Mouse (Mus musculus) lung, postnatal 25 days (tissue): ENCODE data around the gene 4933428G20Rik.

Experiments
- DNase-seq: peaks from one replicate; pipeline ENCODE4 v3.0.0; 2022; ENCODE audit warnings: low spot score

The 4933428G20Rik gene

DNA sequence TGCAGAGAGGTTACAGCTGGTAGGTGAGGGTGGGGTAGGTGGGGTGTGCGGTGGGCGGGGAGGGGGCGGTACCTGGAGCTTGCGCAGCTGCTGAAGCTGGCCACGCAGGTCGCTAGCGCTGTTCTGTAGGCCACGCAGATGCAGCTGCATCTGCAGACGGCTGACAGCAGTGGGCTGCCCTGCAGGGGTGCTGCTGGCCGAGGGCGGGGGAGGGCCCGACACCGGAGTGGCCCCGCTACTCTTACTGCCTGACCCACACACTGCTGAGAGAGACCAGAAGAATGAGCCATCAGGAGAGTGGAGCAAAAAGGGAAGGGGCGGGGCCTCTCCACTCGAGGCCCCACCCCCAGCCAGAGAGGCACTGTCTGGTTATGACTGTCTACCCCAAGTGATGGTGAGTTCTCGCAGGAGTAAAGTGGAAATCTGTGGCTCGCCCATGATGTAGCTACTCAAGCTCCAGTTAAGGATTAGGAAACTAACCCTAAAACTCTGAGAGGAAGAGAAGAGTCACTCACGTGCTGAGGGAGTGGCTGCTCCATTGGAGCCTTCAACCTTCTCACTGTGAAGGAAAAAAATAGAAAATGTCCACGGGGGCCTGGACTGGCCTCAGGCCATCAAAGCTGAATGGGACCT lies 32.9 kb upstream of the 4933428G20Rik start:
- no peak for DNase-seq

DNA sequence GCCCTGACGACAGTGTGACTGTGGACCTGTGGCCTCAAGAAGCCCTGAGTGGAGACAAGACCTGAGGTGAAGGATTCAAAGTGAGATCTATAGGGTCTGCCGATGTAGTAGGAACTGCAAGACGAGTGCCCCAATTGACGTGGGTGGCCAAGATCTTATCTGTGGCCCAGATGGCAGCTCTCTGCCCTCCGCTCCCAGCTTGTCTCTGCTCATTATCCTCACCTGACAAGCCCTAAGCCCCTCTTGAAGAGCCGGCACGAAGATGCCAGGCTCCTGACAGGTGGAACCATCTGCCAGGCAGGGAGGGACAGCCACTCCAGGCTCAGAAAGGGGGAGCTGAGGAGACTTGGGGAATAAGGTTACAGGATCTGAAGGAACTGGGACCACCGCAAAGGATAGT lies 32.2 kb upstream of the 4933428G20Rik start:
- no peak for DNase-seq

GRCm38 (mm10) chr11:97531381-97532260 lies 31.5 kb upstream of the 4933428G20Rik start:
- DNase-seq, result peak; percentile 89

DNA sequence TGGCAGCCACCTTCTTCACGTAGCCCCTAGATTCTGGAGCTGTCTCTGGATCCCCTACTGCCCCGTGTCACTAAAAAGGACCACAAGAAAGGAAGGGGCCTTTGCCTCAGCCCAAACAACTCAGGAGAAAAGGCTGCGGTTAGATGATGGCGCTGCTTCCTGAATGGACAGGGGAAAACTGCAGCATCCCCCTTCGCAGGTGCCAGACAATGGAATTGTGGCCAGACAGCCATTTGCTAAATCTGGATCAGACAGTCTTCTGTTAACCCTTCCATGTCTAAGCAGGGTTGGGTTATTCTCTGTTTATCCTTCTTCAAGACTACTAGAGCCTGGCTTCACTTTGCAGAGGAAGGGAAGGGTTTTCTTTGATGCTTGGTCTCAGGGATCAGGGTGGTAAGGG lies 30.8 kb upstream of the 4933428G20Rik start:
- DNase-seq, result no peak

GRCm38 (mm10) chr11:97530069-97530468 lies 29.9 kb upstream of the 4933428G20Rik start:
- DNase-seq, result no peak

DNA sequence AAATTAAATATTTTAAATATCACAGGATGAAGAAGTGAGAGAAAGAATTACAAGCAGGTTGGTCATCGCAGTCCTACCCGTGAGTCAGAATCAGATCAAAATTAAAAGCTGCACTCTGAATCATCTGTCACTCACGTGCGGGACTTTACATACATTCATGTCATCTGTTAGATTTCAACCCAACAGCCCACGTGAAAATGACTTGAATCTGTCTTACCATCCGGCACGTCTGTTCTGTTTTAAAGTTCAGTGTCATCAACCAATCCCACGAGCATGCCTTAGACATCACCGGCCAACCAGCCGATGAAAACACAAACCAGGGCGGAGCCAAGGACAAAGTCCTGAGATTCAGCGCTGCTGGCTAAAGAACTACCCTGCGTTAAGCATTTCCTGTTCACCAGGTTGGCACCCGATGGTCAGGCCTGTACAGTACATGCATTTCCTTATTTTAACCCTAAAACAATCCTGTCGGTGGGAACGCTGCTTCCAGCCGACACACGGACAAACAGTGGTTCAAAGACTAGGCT lies 28.2 kb upstream of the 4933428G20Rik start:
- no peak for DNase-seq

- DNase-seq, result no peak
Observed at GRCm38 (mm10) chr11:97525313-97525712, 25.2 kb upstream of the 4933428G20Rik start.

- DNase-seq, result no peak
Observed at GRCm38 (mm10) chr11:97524306-97524705, 24.2 kb upstream of the 4933428G20Rik start.

- peak; percentile 70 for DNase-seq
Observed at GRCm38 (mm10) chr11:97523827-97524261, 23.7 kb upstream of the 4933428G20Rik start.

- no peak for DNase-seq
Observed at GRCm38 (mm10) chr11:97523107-97523506, 23.0 kb upstream of the 4933428G20Rik start.

DNA sequence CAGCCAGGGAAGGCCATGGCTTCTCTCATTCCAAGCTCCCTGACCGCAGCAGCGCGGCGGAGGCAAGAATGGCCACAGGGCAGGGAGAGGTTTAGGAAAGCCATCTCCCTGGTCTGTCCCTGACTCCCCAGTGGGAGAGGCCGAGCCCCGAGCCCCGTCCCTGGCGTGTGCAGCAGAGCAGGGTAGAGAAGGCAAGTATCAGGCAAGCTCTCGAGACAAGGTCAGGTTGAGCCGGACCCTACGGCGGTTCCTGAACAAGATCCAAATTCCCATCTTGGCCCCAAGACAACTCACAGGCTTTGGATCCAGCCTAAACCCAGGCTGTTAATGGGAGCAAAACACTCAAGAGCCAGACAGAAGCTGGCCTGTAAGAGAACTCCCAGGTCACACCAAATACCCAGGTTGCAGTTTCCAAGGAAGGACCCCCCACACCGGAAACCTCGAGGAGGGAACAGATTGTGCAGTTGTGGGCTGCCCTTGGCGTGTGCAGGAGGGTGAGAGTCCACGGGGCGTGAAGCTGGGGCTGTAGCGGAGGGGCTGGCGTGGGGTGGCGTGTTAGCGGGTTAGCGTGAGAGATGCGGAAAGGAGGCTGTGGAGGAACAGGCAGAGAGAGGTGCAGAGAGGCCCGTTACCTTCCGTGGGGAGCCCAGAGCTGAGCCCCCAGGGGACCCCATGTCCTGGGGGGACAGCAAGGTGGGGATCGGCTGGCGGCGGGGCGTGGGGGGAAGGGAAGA lies 21.8 kb upstream of the 4933428G20Rik start:
- DNase-seq, result no peak

- no peak for DNase-seq
Observed at GRCm38 (mm10) chr11:97520541-97520940, 20.4 kb upstream of the 4933428G20Rik start.

- DNase-seq, result no peak
Observed at GRCm38 (mm10) chr11:97513066-97513465, 12.9 kb upstream of the 4933428G20Rik start.

GRCm38 (mm10) chr11:97512511-97512910 lies 12.4 kb upstream of the 4933428G20Rik start:
- DNase-seq, result no peak

GRCm38 (mm10) chr11:97511661-97512369 lies 11.7 kb upstream of the 4933428G20Rik start:
- peak; percentile 57 for DNase-seq

GRCm38 (mm10) chr11:97510966-97511660 lies 11.0 kb upstream of the 4933428G20Rik start:
- DNase-seq, result peak; percentile 64

DNA sequence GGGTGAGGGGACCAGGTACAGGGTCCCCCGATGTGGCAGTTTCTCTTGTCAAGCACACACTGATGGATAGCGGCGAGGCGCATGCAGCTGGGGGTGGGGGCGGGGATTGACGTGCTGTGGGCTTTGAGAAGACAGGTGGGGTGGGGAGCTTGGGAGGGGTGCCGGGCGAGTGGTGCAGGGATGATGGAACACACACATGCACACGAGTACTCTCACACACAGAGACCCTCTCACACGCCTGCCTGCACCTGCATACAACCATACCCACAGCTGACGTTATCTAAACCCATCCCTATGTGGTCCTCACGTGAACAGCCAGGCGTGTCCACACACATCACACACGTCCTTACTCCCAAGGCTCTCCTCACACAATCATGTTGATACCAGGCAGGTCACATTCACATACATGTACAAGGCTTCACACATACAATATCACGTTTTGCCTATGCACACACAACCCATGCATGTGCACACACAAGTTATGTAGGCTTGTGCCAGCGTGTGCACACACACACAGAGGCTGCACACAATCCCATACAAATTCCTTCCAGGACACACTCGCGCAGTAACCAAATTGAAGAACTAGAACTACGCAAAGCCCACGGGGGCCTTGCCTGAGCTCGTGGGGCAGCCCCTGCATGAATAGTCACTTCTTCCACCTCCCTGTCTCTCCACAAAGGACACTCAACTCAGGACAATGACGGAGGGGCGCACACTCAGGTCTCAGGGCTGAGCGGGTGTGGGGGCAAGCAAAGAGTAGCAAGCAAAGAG lies 9.8 kb upstream of the 4933428G20Rik start:
- DNase-seq, result no peak

- no peak for DNase-seq
Observed at GRCm38 (mm10) chr11:97509058-97509457, 8.9 kb upstream of the 4933428G20Rik start.

DNA sequence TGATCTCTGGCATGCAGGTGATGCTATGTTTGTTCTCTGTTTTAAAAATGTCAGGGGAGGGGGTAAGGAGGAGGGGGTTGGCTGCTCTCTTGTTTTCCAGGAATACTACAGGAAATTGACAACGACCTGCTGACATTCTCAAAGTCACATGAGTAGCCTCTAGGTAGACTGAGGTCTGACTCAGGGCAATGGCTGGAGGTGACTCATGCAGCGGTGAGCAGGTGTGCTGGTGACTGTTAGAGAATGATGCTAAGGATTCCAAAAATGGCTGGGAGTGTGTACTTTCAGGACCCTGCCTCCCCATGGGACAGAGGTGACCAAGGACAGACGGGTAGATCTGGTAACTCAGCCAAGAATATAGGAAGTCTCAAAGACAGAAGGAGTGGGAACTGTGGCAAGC lies 8.1 kb upstream of the 4933428G20Rik start:
- DNase-seq, result no peak

GRCm38 (mm10) chr11:97506331-97506730 lies 6.2 kb upstream of the 4933428G20Rik start:
- no peak for DNase-seq
